Mouse (Mus musculus) heart, embryonic 11.5 days (tissue): Measurements from ENCODE around the gene Adamts17. TPM values are rescaled to one million over a fixed set of nuclear protein-coding genes. Genes with fewer than 3 reads are reported as not detected.

Experiments
- ATAC-seq: fragments of 200-750 bp; cut with Nextera tagmentation; replicated peaks from 2 replicates; pipeline ENCODE4 v1.8.0; 2017; ENCODE audit warnings: moderate library complexity; ENCODE audit not compliant: insufficient number of reproducible peaks, low FRiP score, low TSS enrichment
- H3K27ac ChIP-seq: fragments of 300-500 bp; sonication (generic); 2 replicates; pipeline ENCODE4 v1.5.1; 2014; ENCODE audit warnings: mild to moderate bottlenecking, low read depth, low read length
- H3K27me3 ChIP-seq: fragments of 300-500 bp; sonication (generic); 2 replicates; pipeline ENCODE4 v1.6.1; 2014; ENCODE audit warnings: mild to moderate bottlenecking, low read length, mixed read lengths; ENCODE audit not compliant: control insufficient read depth, insufficient read depth
- H3K36me3 ChIP-seq: fragments of 300-500 bp; sonication (generic); 2 replicates; pipeline ENCODE4 v1.6.1; 2014; ENCODE audit warnings: mild to moderate bottlenecking, low read length, moderate library complexity, mixed read lengths; ENCODE audit not compliant: control insufficient read depth, insufficient read depth
- H3K4me1 ChIP-seq: fragments of 300-500 bp; sonication (generic); 2 replicates; pipeline ENCODE4 v1.6.1; 2014; ENCODE audit warnings: low read length; ENCODE audit not compliant: control insufficient read depth, insufficient read depth
- H3K4me2 ChIP-seq: fragments of 300-500 bp; sonication (generic); 2 replicates; pipeline ENCODE4 v1.6.1; 2014; ENCODE audit warnings: mild to moderate bottlenecking, moderate library complexity
- H3K4me3 ChIP-seq: fragments of 300-500 bp; sonication (generic); 2 replicates; pipeline ENCODE4 v1.5.1; 2014; ENCODE audit warnings: low read depth, low read length
- H3K9ac ChIP-seq: fragments of 300-500 bp; sonication (generic); 2 replicates; pipeline ENCODE4 v1.6.1; 2014; ENCODE audit warnings: mild to moderate bottlenecking, low read depth, low read length, moderate library complexity
- H3K9me3 ChIP-seq: fragments of 300-500 bp; sonication (generic); replicated peaks from 2 replicates; pipeline ENCODE4 v1.6.1; 2016; ENCODE audit warnings: low read length; ENCODE audit not compliant: control insufficient read depth
- WGBS: fragments of 180-500 bp; shearing (Covaris S2); extraction: QIAGEN DNeasy Blood & Tissue Kit; methylation state at CpG from one replicate; pipeline ENCODE4 v1.1.7; 2014; ENCODE audit not compliant: insufficient replicate concordance; 5-methylcytosine and 5-hydroxymethylcytosine counted together
- polyA plus RNA-seq: library from polyadenylated mRNA; unstranded; fragments of >200 nt; fragmentation: Nextera tagmentation; extraction: Ambion mirVana; gene quantifications from 2 replicates; pipeline ENCODE4 v1.2.1, GENCODE M21; 2014

Gene Adamts17
- polyA plus RNA-seq, 1 experiment from 2014 or later: 2.8 TPM

GRCm38 (mm10) chr7:66970974-66971373, 131.4 kb downstream of the Adamts17 start:
- Histone ChIP-seq H3K4me1 (peaks cover 22% of the 10 kb centered on the region), H3K27ac (no peak overlapping the region), H3K9me3 (no peaks in the 10 kb centered on the region)

GRCm38 (mm10) chr7:66974859-66975258, 135.3 kb downstream of the Adamts17 start:
- WGBS: 62% methylated on average over 10 of the region's 10 CpGs

More at GRCm38 (mm10) chr7:66970974-66971373, 131.4 kb downstream of the Adamts17 start:
- WGBS: 47% methylated on average over 2 of the region's 2 CpGs
- ATAC-seq: no peak
- no peaks in the 10 kb centered on the region for H3K36me3 ChIP-seq
- no peaks in the 10 kb centered on the region for H3K27me3 ChIP-seq
- H3K4me3 ChIP-seq: no peak overlapping the region
- no peak overlapping the region for H3K4me2 ChIP-seq
- H3K9ac ChIP-seq: no peak overlapping the region

DNA sequence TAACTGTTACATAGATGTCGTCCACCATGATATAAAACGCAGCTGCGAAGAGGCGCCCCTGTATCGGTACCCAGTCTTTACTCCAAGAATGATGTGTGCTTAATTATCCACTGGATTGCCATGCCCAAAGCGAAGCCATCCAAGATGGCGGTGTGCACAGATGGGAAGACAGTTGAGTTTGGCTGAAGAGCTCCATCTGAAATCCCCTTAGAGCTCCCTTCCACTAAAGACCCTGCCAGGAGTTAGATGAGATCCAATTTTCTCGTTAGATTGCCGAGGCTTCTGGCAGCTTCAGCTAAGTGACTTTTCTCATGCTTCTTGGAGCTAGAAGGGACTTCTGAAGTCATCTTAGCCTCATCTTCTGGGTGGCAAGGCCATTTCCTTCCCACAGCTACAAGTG, 136.8 kb downstream of the Adamts17 start:
- H3K4me1 ChIP-seq: peaks cover 6% of the 10 kb centered on the region
- H3K27ac ChIP-seq: no peak overlapping the region
- no peak overlapping the region for H3K4me2 ChIP-seq
- no peaks in the 10 kb centered on the region for H3K27me3 ChIP-seq
- ATAC-seq: no peak
- H3K9ac ChIP-seq: no peak overlapping the region
- H3K36me3 ChIP-seq: no peaks in the 10 kb centered on the region
- WGBS: 93% methylated on average over 9 of the region's 9 CpGs
- H3K4me3 ChIP-seq: no peak overlapping the region
- no peaks in the 10 kb centered on the region for H3K9me3 ChIP-seq

More at GRCm38 (mm10) chr7:66974859-66975258, 135.3 kb downstream of the Adamts17 start:
- no peak overlapping the region for H3K27ac ChIP-seq
- H3K4me1 ChIP-seq: peaks cover 6% of the 10 kb centered on the region
- H3K9me3 ChIP-seq: no peaks in the 10 kb centered on the region
- no peak overlapping the region for H3K4me2 ChIP-seq
- H3K36me3 ChIP-seq: no peaks in the 10 kb centered on the region
- H3K4me3 ChIP-seq: no peak overlapping the region
- no peak overlapping the region for H3K9ac ChIP-seq
- H3K27me3 ChIP-seq: no peaks in the 10 kb centered on the region
- no peak for ATAC-seq

DNA sequence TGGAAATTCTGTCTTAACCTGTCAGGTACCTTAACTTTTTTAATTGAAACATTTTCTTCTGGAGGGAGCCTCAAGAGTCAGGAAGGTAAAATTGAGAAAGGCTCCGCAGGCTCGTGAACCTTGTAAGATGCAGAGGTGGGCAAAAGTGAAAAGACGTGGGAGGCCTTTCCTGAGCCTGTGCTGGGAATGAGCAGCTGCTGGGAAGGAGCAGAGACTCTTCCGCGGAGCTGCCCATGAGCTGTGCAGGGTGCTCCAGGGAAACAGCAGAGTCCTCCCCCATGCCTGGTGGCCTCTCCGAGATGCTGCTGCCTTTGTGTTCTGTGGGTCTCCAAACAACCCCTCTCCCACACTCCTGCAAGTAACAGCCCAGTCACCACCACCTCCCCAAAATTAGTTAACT, 142.1 kb downstream of the Adamts17 start:
- ATAC-seq: no peak
- H3K9me3 ChIP-seq: no peaks in the 10 kb centered on the region
- H3K27ac ChIP-seq: no peak overlapping the region
- H3K4me3 ChIP-seq: no peak overlapping the region
- no peaks in the 10 kb centered on the region for H3K36me3 ChIP-seq
- WGBS: 78% methylated on average over 6 of the region's 6 CpGs
- no peaks in the 10 kb centered on the region for H3K27me3 ChIP-seq
- H3K4me2 ChIP-seq: no peak overlapping the region
- no peaks in the 10 kb centered on the region for H3K4me1 ChIP-seq
- no peak overlapping the region for H3K9ac ChIP-seq

- H3K4me1 ChIP-seq: no peaks in the 10 kb centered on the region
- WGBS: 75% methylated on average over 5 of the region's 5 CpGs
- no peaks in the 10 kb centered on the region for H3K27me3 ChIP-seq
- no peaks in the 10 kb centered on the region for H3K36me3 ChIP-seq
- H3K9ac ChIP-seq: no peak overlapping the region
- no peak overlapping the region for H3K4me3 ChIP-seq
- H3K9me3 ChIP-seq: no peaks in the 10 kb centered on the region
- no peak overlapping the region for H3K27ac ChIP-seq
- no peak for ATAC-seq
- H3K4me2 ChIP-seq: no peak overlapping the region
Measured at GRCm38 (mm10) chr7:66982084-66982483, 142.5 kb downstream of the Adamts17 start.

DNA sequence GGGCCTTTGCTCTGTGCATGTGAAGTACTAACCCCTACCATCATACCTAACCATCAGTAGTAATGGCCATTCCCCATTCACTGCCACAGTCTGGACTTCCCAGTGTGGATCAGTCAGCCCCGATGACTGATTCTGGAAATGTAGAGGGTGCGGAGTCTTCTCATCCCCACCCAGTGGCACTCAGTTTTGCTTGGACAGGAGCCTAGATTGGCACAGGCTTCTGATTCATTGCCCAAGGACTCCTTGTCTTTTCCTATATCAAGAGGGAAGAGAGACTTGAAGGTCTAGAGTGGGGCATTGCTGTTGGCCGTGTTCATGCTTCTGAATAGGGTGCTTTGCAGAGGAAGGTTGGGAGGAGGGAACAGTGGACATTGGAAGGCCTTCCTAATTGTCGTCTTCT, 148.1 kb downstream of the Adamts17 start:
- Histone ChIP-seq H3K36me3 (no peaks in the 10 kb centered on the region; the same call in 1 of the 2 replicates), H3K9me3 (no peaks in the 10 kb centered on the region; the same call in 1 of the 2 replicates), H3K4me1 (no peaks in the 10 kb centered on the region), H3K9ac (no peak overlapping the region), H3K27me3 (no peaks in the 10 kb centered on the region), H3K27ac (no peak overlapping the region), H3K4me2 (no peak overlapping the region), H3K4me3 (no peak overlapping the region)
- WGBS: 92% methylated on average over 4 of the region's 4 CpGs
- ATAC-seq: no peak

DNA sequence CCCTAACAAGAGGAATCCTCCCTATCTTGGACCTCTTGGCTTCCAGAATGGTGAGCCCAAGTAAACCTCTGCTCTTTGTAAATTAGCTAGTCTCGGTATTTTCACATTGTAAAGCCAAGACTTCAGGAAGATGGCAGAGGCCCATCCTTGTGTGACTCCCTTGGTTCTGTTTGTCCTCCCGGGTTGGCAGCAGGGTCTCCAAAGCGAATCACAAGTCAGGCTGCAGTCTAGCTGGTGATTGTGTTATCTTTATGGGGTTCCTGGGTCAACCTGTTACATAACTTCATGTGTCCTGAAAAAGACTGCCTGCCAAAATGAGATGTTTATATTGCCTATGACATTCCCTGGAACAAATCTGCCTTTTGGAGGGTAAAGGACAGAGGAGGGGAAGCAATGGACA, 148.9 kb downstream of the Adamts17 start:
- no peaks in the 10 kb centered on the region for H3K4me1 ChIP-seq
- no peak for ATAC-seq
- H3K27me3 ChIP-seq: no peaks in the 10 kb centered on the region
- no peak overlapping the region for H3K27ac ChIP-seq
- no peak overlapping the region for H3K4me2 ChIP-seq
- H3K4me3 ChIP-seq: no peak overlapping the region
- no peak overlapping the region for H3K9ac ChIP-seq
- H3K9me3 ChIP-seq: no peaks in the 10 kb centered on the region; the same call in 1 of the 2 replicates
- H3K36me3 ChIP-seq: no peaks in the 10 kb centered on the region; the same call in 1 of the 2 replicates
- 77% methylated on average over 3 of the region's 3 CpGs for WGBS

- Histone ChIP-seq H3K27ac (no peak overlapping the region), H3K4me3 (no peak overlapping the region), H3K4me1 (no peaks in the 10 kb centered on the region), H3K36me3 (no peaks in the 10 kb centered on the region; the same call in 1 of the 2 replicates), H3K9me3 (no peaks in the 10 kb centered on the region; the same call in 1 of the 2 replicates), H3K9ac (no peak overlapping the region), H3K4me2 (no peak overlapping the region), H3K27me3 (no peaks in the 10 kb centered on the region)
- ATAC-seq: no peak
- 76% methylated on average over 3 of the region's 3 CpGs for WGBS
Measured at GRCm38 (mm10) chr7:66989357-66990045, 150.0 kb downstream of the Adamts17 start.

- WGBS: 70% methylated on average over 6 of the region's 6 CpGs
- Histone ChIP-seq H3K27me3 (no peaks in the 10 kb centered on the region), H3K27ac (no peak overlapping the region), H3K4me1 (no peaks in the 10 kb centered on the region), H3K9me3 (no peaks in the 10 kb centered on the region), H3K36me3 (no peaks in the 10 kb centered on the region), H3K9ac (no peak overlapping the region), H3K4me2 (no peak overlapping the region), H3K4me3 (no peak overlapping the region)
- no peak for ATAC-seq
Measured at GRCm38 (mm10) chr7:66998821-66999220, 159.3 kb downstream of the Adamts17 start.
